Mouse (Mus musculus): Measurements from ENCODE around the gene Tspan5. TPM values are rescaled to one million over a fixed set of nuclear protein-coding genes. Genes with fewer than 3 reads are reported as not detected.

The Tspan5 gene
- total and polyA plus RNA-seq, 2 experiments from 2014 or later, result 99.4 to 156 TPM

GRCm38 (mm10) chr3:138711971-138712370 is 30.0 kb upstream of the Tspan5 start:
- Histone ChIP-seq H3K36me3 (ENCODE audit: insufficient read depth, low read length) (no peaks in the 10 kb centered on the region), H3K9me3 (ENCODE audit: low read length) (no peaks in the 10 kb centered on the region), H3K9ac (replicated peaks; ENCODE audit: low read length, poor library complexity, severe bottlenecking) (no peak overlapping the region), H3K27ac (ENCODE audit: low read depth, low read length) (no peak overlapping the region), H3K27me3 (ENCODE audit: insufficient read depth, low read length) (no peaks in the 10 kb centered on the region), H3K4me2 (ENCODE audit: low read depth, low read length, poor library complexity, severe bottlenecking) (no peak overlapping the region), H3K4me1 (ENCODE audit: insufficient read depth, low read length) (0 out of 2 replicates have a peak, but pooled peaks cover 3% of the 10 kb centered on the region), H3K4me3 (ENCODE audit: low read depth, low read length) (no peak overlapping the region)
- ATAC-seq (ENCODE audit: low FRiP score), result no peak
- no peak for TF ChIP-seq CTCF (IDR thresholded peaks at IDR 0.05)
- WGBS, result 93% methylated on average over 4 of the region's 4 CpGs
- no peak for DNase-seq (ENCODE audit: low spot score)

GRCm38 (mm10) chr3:138712452-138713140 is 29.4 kb upstream of the Tspan5 start:
- ATAC-seq (ENCODE audit: low FRiP score), result no peak
- TF ChIP-seq CTCF (IDR thresholded peaks at IDR 0.05), result no peak
- peak; percentile 61 for DNase-seq (ENCODE audit: low spot score)
- Histone ChIP-seq H3K9ac (replicated peaks; ENCODE audit: low read length, poor library complexity, severe bottlenecking) (no peak overlapping the region), H3K27me3 (ENCODE audit: insufficient read depth, low read length) (no peaks in the 10 kb centered on the region), H3K4me1 (ENCODE audit: insufficient read depth, low read length) (0 out of 2 replicates have a peak, but pooled peaks cover 3% of the 10 kb centered on the region), H3K36me3 (ENCODE audit: insufficient read depth, low read length) (no peaks in the 10 kb centered on the region), H3K9me3 (ENCODE audit: low read length) (no peaks in the 10 kb centered on the region), H3K4me3 (ENCODE audit: low read depth, low read length) (no peak overlapping the region), H3K4me2 (ENCODE audit: low read depth, low read length, poor library complexity, severe bottlenecking) (no peak overlapping the region), H3K27ac (ENCODE audit: low read depth, low read length) (no peak overlapping the region)
- WGBS, result 75% methylated on average over 11 of the region's 11 CpGs

- H3K36me3 ChIP-seq (ENCODE audit: insufficient read depth, low read length), result no peaks in the 10 kb centered on the region
- no peak overlapping the region for H3K4me3 ChIP-seq (ENCODE audit: low read depth, low read length)
- 63% methylated on average over 6 of the region's 6 CpGs for WGBS
- H3K4me1 ChIP-seq (ENCODE audit: insufficient read depth, low read length), result 0 out of 2 replicates have a peak, but pooled peaks cover 3% of the 10 kb centered on the region
- ATAC-seq (ENCODE audit: low FRiP score), result no peak
- no peak overlapping the region for H3K4me2 ChIP-seq (ENCODE audit: low read depth, low read length, poor library complexity, severe bottlenecking)
- peak; percentile 48 for TF ChIP-seq CTCF (IDR thresholded peaks at IDR 0.05)
- H3K27me3 ChIP-seq (ENCODE audit: insufficient read depth, low read length), result no peaks in the 10 kb centered on the region
- peak; percentile 52 for DNase-seq (ENCODE audit: low spot score)
- H3K27ac ChIP-seq (ENCODE audit: low read depth, low read length), result no peak overlapping the region
- H3K9ac ChIP-seq (replicated peaks; ENCODE audit: low read length, poor library complexity, severe bottlenecking), result no peak overlapping the region
- no peaks in the 10 kb centered on the region for H3K9me3 ChIP-seq (ENCODE audit: low read length)
These were observed 28.9 kb upstream of the Tspan5 start for GRCm38 (mm10) chr3:138713141-138713540.

GRCm38 (mm10) chr3:138714788-138715187 is 27.2 kb upstream of the Tspan5 start:
- 39% methylated on average over 2 of the region's 2 CpGs for WGBS
- DNase-seq (ENCODE audit: low spot score) (no peak), ATAC-seq (ENCODE audit: low FRiP score) (no peak)
- Histone ChIP-seq H3K36me3 (ENCODE audit: insufficient read depth, low read length) (no peaks in the 10 kb centered on the region), H3K27me3 (ENCODE audit: insufficient read depth, low read length) (no peaks in the 10 kb centered on the region), H3K4me2 (ENCODE audit: low read depth, low read length, poor library complexity, severe bottlenecking) (no peak overlapping the region), H3K27ac (ENCODE audit: low read depth, low read length) (no peak overlapping the region), H3K9me3 (ENCODE audit: low read length) (no peaks in the 10 kb centered on the region), H3K4me1 (ENCODE audit: insufficient read depth, low read length) (0 out of 2 replicates have a peak, but pooled peaks cover 3% of the 10 kb centered on the region), H3K4me3 (ENCODE audit: low read depth, low read length) (no peak overlapping the region), H3K9ac (replicated peaks; ENCODE audit: low read length, poor library complexity, severe bottlenecking) (no peak overlapping the region)
- TF ChIP-seq CTCF (IDR thresholded peaks at IDR 0.05), result no peak

GRCm38 (mm10) chr3:138715212-138715611 is 26.8 kb upstream of the Tspan5 start:
- H3K9ac ChIP-seq (replicated peaks; ENCODE audit: low read length, poor library complexity, severe bottlenecking), result no peak overlapping the region
- H3K27me3 ChIP-seq (ENCODE audit: insufficient read depth, low read length), result no peaks in the 10 kb centered on the region
- H3K4me1 ChIP-seq (ENCODE audit: insufficient read depth, low read length), result 0 out of 2 replicates have a peak, but pooled peaks cover under 1% of the 10 kb centered on the region
- no peaks in the 10 kb centered on the region for H3K9me3 ChIP-seq (ENCODE audit: low read length)
- TF ChIP-seq CTCF (IDR thresholded peaks at IDR 0.05), result no peak
- DNase-seq (ENCODE audit: low spot score) (no peak), ATAC-seq (ENCODE audit: low FRiP score) (no peak)
- no peak overlapping the region for H3K4me3 ChIP-seq (ENCODE audit: low read depth, low read length)
- no peak overlapping the region for H3K4me2 ChIP-seq (ENCODE audit: low read depth, low read length, poor library complexity, severe bottlenecking)
- WGBS, result 82% methylated on average over 4 of the region's 4 CpGs
- H3K27ac ChIP-seq (ENCODE audit: low read depth, low read length), result no peak overlapping the region
- no peaks in the 10 kb centered on the region for H3K36me3 ChIP-seq (ENCODE audit: insufficient read depth, low read length)

GRCm38 (mm10) chr3:138717040-138717439 is 25.0 kb upstream of the Tspan5 start:
- DNase-seq (ENCODE audit: low spot score) (no peak), ATAC-seq (ENCODE audit: low FRiP score) (no peak)
- Histone ChIP-seq H3K9ac (replicated peaks; ENCODE audit: low read length, poor library complexity, severe bottlenecking) (no peak overlapping the region), H3K4me1 (ENCODE audit: insufficient read depth, low read length) (no peaks in the 10 kb centered on the region), H3K27ac (ENCODE audit: low read depth, low read length) (no peak overlapping the region), H3K4me2 (ENCODE audit: low read depth, low read length, poor library complexity, severe bottlenecking) (no peak overlapping the region), H3K36me3 (ENCODE audit: insufficient read depth, low read length) (no peaks in the 10 kb centered on the region), H3K9me3 (ENCODE audit: low read length) (no peaks in the 10 kb centered on the region), H3K27me3 (ENCODE audit: insufficient read depth, low read length) (no peaks in the 10 kb centered on the region), H3K4me3 (ENCODE audit: low read depth, low read length) (no peak overlapping the region)
- no peak for TF ChIP-seq CTCF (IDR thresholded peaks at IDR 0.05)
- 89% methylated on average over 5 of the region's 5 CpGs for WGBS
